Mouse (Mus musculus): ENCODE measurements at regions not wholly inside any gene's neighbourhood (a gene's known extent, or its start where the extent isn't known, plus 50 kb on each side); places are given as distances from the start of the nearest gene placed in this dataset.

- Histone ChIP-seq H3K27ac (replicated peaks) (no peak overlapping the region), H3K9me3 (no peaks in the 10 kb centered on the region), H3K4me3 (no peak overlapping the region), H3K27me3 (replicated peaks) (no peaks in the 10 kb centered on the region), H3K4me1 (no peaks in the 10 kb centered on the region), H3K9ac (no peak overlapping the region), H3K4me2 (no peak overlapping the region), H3K36me3 (no peaks in the 10 kb centered on the region)
- no peak for ATAC-seq (ENCODE audit: extremely low read depth, insufficient number of reproducible peaks, low FRiP score, low TSS enrichment)
- WGBS, result 80% methylated on average over 1 of the region's 1 CpGs
Measured at GRCm38 (mm10) chr5:16487969-16488368, 65.3 kb upstream of the Hgf start.

- no peaks in the 10 kb centered on the region for H3K9me3 ChIP-seq
- ATAC-seq (ENCODE audit: extremely low read depth, insufficient number of reproducible peaks, low FRiP score, low TSS enrichment), result no peak
Measured at GRCm38 (mm10) chr5:16489803-16490202, 63.5 kb upstream of the Hgf start.

DNA sequence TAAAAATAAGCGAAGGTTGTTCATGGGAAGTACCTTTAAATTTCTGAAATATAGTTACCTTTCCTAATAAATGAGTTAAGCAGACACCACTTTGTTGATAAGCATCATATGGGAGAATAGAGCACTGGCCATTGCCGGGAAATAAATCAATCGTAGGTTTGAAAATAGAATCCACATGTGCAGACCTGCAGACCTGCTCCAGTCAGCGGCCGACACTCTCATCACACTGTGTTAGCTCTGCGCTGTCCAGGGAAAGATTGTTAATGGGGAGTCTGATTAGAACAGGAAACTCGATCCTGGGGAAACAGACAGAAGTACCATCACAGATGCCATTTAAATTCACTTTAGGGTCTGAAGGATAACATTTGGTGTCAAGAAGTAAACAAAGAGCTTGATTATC, 53.4 kb upstream of the Hgf start:
- Histone ChIP-seq H3K4me2 (no peak overlapping the region), H3K36me3 (no peaks in the 10 kb centered on the region), H3K27ac (replicated peaks) (no peak overlapping the region), H3K9me3 (no peaks in the 10 kb centered on the region), H3K4me1 (no peaks in the 10 kb centered on the region), H3K4me3 (no peak overlapping the region), H3K27me3 (replicated peaks) (no peaks in the 10 kb centered on the region), H3K9ac (no peak overlapping the region)
- ATAC-seq (ENCODE audit: extremely low read depth, insufficient number of reproducible peaks, low FRiP score, low TSS enrichment), result no peak
- 44% methylated on average over 7 of the region's 7 CpGs for WGBS

More at GRCm38 (mm10) chr5:16489803-16490202, 63.5 kb upstream of the Hgf start:
- Histone ChIP-seq H3K9ac (no peak overlapping the region), H3K27ac (replicated peaks) (no peak overlapping the region), H3K4me1 (no peaks in the 10 kb centered on the region), H3K27me3 (replicated peaks) (no peaks in the 10 kb centered on the region), H3K4me2 (no peak overlapping the region), H3K36me3 (no peaks in the 10 kb centered on the region), H3K4me3 (no peak overlapping the region)
